Mouse (Mus musculus) NIH3T3 (cell line): ENCODE measurements at regions not wholly inside any gene's neighbourhood (a gene's known extent, or its start where the extent isn't known, plus 50 kb on each side); places are given as distances from the start of the nearest gene placed in this dataset.

Source experiments
- DNase-seq: peaks from one replicate; pipeline ENCODE4 v3.0.0-alpha.2; 2012; ENCODE audit warnings: low read depth

- DNase-seq = peak; percentile 81
Observed at GRCm38 (mm10) chr3:29890764-29891163, 657.0 kb downstream of the Mecom start.

- DNase-seq = peak; percentile 59
Observed at GRCm38 (mm10) chr3:29890286-29890685, 657.5 kb downstream of the Mecom start.

- no peak for DNase-seq
Observed at GRCm38 (mm10) chr3:29889638-29890037, 658.2 kb downstream of the Mecom start.

GRCm38 (mm10) chr3:29879966-29880365 lies 667.8 kb downstream of the Mecom start:
- DNase-seq = peak; percentile 86

- DNase-seq = no peak
Observed at GRCm38 (mm10) chr3:29875768-29876167, 672.0 kb downstream of the Mecom start.

- DNase-seq = no peak
Observed at GRCm38 (mm10) chr3:29862437-29862836, 685.4 kb downstream of the Mecom start.

- no peak for DNase-seq
Observed at GRCm38 (mm10) chr3:29852465-29852864, 695.3 kb downstream of the Mecom start.

- DNase-seq = peak; percentile 52
Observed at GRCm38 (mm10) chr3:29835432-29835831, 712.4 kb downstream of the Mecom start.

GRCm38 (mm10) chr3:29834884-29835283 lies 712.9 kb downstream of the Mecom start:
- peak; percentile 47 for DNase-seq

- DNase-seq = no peak
Observed at GRCm38 (mm10) chr3:29831346-29831745, 716.5 kb downstream of the Mecom start.

GRCm38 (mm10) chr3:29822622-29823370 lies 725.0 kb downstream of the Mecom start:
- no peak for DNase-seq

- no peak for DNase-seq
Observed at GRCm38 (mm10) chr3:29816964-29817363, 730.8 kb downstream of the Mecom start.

GRCm38 (mm10) chr3:29813276-29813675 lies 731.5 kb downstream of the Egfem1 start:
- peak; percentile 42 for DNase-seq

- peak; percentile 82 for DNase-seq
Observed at GRCm38 (mm10) chr3:29812480-29813240, 730.8 kb downstream of the Egfem1 start.

GRCm38 (mm10) chr3:29806046-29806445 lies 724.2 kb downstream of the Egfem1 start:
- DNase-seq = peak; percentile 67

- DNase-seq = peak; percentile 62
Observed at GRCm38 (mm10) chr3:29803456-29803855, 721.6 kb downstream of the Egfem1 start.

GRCm38 (mm10) chr3:29801081-29801480 lies 719.3 kb downstream of the Egfem1 start:
- DNase-seq = no peak

- no peak for DNase-seq
Observed at GRCm38 (mm10) chr3:29774365-29774764, 692.5 kb downstream of the Egfem1 start.

- no peak for DNase-seq
Observed at GRCm38 (mm10) chr3:29771194-29771593, 689.4 kb downstream of the Egfem1 start.

- DNase-seq = no peak
Observed at GRCm38 (mm10) chr3:29768592-29768991, 686.8 kb downstream of the Egfem1 start.

GRCm38 (mm10) chr3:29764021-29764420 lies 682.2 kb downstream of the Egfem1 start:
- DNase-seq = no peak

GRCm38 (mm10) chr3:29757821-29758494 lies 676.1 kb downstream of the Egfem1 start:
- DNase-seq = peak; percentile 71
